Mouse (Mus musculus) frontal cortex, postnatal 14 days (tissue): ENCODE measurements around the gene Abcc3.

ENCODE experiments used
- DNase-seq, 2 experiments: peaks; one replicate each; pipeline ENCODE4 v3.0.0; 2022; ENCODE audit warnings: low spot score in 2 of 2

Gene Abcc3

GRCm38 (mm10) chr11:94326961-94327411 is 65.8 kb downstream of the Abcc3 start:
- DNase-seq: no peak

- no peak for DNase-seq
Observed at GRCm38 (mm10) chr11:94324618-94325017, 68.2 kb downstream of the Abcc3 start.

- DNase-seq: no peak
Observed at GRCm38 (mm10) chr11:94323271-94323925, 69.4 kb downstream of the Abcc3 start.

- no peak for DNase-seq
Observed at GRCm38 (mm10) chr11:94322636-94323035, 70.2 kb downstream of the Abcc3 start.

- DNase-seq: peak; percentile 86 to 92
Observed at GRCm38 (mm10) chr11:94321931-94322400, 70.8 kb downstream of the Abcc3 start, which contains the start of gene Luc7l3. TSS of gene Luc7l3 (minus strand) at chr11:94321988.

- DNase-seq: no peak
Observed at GRCm38 (mm10) chr11:94320969-94321930, 71.5 kb downstream of the Abcc3 start.

GRCm38 (mm10) chr11:94318056-94318455 is 74.7 kb downstream of the Abcc3 start:
- DNase-seq: no peak

- DNase-seq: no peak
Observed at GRCm38 (mm10) chr11:94317515-94317914, 75.3 kb downstream of the Abcc3 start.

GRCm38 (mm10) chr11:94317014-94317413 is 75.8 kb downstream of the Abcc3 start:
- no peak for DNase-seq

GRCm38 (mm10) chr11:94316528-94316927 is 76.3 kb downstream of the Abcc3 start:
- no peak for DNase-seq

- DNase-seq: no peak
Observed at GRCm38 (mm10) chr11:94315308-94315707, 77.5 kb downstream of the Abcc3 start.

- DNase-seq: no peak
Observed at GRCm38 (mm10) chr11:94314098-94314652, 78.6 kb downstream of the Abcc3 start.

- DNase-seq: no peak
Observed at GRCm38 (mm10) chr11:94312733-94313132, 80.1 kb downstream of the Abcc3 start.

GRCm38 (mm10) chr11:94294996-94295845 is 97.6 kb downstream of the Abcc3 start:
- DNase-seq: no peak
